Mouse (Mus musculus) heart, postnatal 4 days (tissue): ENCODE results near the gene Zbtb7b. TPM values are rescaled to one million over a fixed set of nuclear protein-coding genes. Genes with fewer than 3 reads are reported as not detected.
A peak's percentile ranks its signal among the peaks of the same experiment; 100 is the strongest.

ENCODE experiments used
- DNase-seq: peaks from one replicate; pipeline ENCODE4 v3.0.0; 2021
- total RNA-seq, 2 experiments: library from RNA; stranded (reverse); gene quantifications; 2 replicates each; pipeline ENCODE4 v1.2.3; 2021

Zbtb7b gene
- total RNA-seq, 2 experiments from 2014 or later = 13.8 to 15.1 TPM

DNA sequence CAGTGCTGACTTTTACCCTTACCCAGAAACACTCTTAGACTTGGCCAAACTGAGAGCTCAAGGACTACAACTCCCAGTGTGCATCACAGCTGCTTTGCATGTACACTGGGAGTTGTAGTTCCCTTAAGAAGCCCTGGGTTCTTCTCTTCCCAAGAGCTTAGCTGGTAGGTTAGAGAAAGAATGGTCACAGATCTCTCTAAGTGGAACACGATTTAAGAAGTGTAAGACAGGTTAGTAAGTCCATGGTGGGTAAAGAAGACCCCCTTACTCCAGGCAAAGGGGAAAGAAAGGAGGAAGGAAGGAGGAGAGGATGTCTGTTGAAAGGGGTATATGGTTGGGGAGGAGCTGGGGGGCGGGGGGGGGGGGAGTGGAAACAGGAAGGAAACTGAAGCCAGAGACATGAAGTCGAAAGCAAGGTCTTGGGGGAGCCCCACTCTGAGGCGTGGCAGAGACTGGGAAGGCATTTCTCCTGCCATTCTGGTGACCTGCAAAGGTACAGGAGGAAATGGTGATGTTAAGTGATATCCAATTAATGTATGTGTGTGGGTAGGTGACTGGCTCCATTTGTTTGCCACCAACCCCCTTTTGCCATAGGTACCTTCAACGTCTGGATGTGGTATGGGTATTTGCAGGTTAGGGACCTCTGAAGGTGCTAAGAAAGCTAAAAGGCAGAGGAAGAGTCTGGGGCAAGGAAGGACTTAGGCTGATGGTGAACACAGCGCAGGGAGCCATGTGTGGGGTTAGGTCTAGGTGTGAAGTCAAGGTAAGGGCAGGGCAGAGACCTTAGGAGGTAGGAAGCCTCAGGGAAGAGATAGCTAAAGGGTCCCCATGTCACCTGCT, 5.5 kb downstream of the Zbtb7b start:
- DNase-seq = no peak

DNA sequence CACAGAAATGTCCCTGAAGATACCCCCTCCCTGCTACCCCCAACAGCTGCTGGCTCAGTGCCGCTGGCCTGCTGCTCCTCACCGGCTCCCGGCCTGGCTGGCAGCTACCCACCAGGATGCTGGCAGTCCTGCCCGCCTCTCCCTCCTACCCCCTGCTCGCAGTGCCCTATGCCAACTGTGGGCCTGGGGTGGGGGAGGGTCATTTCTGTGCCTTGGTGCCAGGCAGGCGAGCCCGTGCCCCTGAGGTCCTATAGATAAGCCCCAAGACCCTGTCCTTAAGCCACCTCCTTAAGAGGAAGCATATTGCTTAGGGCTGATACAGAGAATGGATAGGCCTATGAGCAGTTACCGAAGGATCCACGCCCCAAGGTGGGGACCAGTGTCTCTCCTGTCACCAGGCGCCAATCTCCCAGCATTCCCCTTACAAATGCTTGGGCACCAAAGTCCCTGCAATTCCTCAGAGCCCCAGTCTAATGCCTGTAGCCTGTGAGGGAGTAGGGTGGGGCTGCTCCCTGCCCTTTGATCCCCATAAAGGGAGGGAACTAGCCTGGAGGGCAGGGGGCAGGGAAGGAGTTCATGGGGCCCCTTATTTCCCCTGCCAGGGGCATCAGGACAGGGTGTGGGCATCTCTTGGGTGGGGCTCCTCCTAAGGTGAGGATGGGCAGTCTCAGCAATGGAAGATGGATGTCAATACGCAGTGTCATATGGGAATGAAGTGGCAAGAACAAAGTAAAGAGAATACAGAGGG, 6.3 kb downstream of the Zbtb7b start:
- peak; percentile 83 for DNase-seq

DNA sequence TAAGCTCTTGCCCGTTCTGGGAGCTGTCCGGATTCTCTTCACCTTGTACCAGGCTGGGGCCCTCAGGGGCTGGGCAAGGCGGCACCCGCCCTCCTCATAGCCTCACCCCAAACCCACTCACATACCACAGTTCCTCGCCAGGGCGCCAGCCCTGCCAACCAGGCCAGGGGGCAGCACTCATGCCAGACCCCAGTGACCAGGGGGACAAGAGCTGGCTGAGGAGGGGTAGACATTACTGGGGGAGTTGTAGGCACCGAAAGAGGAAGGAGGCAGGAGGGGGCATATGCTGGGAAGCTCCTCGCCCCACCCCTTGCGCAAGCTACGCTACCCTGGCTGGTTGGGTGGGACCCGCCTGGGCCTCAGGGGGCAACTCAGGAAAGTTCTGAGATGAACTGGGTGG, 6.9 kb downstream of the Zbtb7b start:
- DNase-seq = no peak

DNA sequence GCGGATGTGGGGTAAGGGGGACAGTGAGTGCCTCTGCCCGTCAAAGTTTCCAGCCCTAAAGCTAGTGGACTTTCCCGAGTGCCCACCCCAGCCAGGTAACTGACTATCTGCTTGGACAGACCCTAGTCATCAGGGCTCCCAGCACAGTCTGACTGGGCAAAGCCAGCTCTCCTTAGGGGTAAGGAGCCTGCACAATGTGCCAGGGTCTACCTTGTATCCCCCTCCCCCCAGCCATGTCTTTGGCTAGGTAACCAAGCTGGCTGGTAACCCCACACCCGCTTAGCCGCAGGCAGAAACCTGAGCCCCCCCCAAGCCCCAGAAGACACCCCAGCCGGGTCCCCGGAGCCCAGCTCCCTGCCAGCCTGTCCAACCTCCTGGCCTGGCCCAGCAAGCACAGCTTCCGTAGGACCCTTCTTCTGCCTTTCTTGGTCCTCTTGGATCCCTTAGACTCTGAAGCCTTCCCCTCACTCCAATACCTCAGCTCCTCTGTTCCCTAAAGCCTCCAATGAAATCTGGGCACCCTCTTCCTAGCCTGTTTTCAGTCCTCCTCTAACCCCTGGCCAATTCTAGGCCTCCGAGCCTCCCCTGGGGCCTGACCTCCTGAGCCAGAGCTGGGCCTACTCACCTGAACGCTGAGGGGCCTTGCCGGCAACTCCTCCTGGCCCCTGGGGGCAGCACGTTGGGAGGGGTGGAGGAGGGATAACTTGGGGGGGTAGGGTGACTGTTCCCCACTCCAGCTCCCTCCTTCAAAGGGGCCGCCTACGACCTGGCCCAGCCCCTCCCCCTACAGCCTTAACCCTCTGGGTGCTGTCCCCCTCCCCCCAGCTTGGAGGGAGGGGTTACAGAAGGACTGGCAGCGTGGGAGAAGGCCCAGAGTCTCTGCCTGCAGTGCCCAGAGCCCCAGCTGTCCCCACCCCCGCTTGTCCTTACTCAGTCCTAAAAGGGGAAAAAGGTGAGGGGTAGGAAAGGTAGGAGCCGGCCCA, 7.8 kb downstream of the Zbtb7b start:
- DNase-seq = no peak

DNA sequence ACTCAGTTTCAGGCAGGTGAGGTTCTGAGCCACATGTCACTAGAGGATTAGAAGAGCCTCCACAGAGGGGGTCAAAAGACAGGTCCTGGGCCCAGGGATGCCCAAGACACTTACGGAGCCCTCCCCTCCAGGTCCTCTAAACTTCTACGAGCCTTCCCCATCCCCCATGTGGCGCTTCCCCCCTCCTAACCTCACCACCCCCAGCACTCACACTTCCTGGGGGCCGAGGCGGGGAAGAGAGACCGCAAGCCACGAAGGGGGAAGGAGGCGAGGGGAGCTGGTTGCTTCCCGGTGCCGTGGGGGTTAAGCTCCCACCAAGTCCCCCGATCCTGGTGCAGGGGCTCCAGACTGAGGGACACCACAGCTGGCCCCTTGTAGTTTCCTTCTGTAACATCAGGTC, 9.1 kb downstream of the Zbtb7b start:
- DNase-seq = no peak

DNA sequence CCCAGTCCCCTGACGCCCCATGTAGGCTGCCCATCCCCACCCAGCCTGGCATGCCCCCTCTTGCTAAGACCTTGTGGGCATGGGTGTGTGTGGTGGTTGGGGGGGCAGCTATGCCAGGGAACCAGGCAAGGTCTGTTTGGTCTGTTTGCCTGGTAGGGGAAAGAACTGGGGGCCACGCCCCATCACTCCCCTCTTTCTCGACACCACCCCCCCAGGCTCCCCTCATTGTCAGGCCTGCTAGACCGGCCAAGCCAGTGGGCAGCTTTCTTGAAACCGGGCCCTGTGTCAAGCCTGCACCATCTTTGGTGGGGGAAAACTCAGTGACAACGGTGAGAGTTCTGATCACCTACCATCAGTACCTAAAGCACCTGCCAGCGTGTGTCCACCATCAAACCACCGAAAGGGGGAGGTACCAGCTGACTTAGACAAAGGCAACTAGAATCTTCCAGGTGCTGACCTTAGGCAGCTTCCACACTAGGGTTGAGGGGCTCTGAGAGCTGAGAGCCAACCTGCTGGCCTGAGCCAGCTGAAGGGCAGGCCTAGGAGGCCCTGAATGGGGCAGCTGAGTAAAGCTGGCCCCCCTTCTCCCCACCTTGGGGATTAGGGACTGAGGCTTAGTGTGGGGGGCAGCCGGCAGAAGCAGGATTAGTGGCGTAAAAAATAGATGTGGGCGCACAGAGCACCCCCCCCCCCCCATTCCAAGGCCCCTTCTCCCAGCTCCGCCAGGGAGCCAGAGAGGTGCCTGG, 10.1 kb downstream of the Zbtb7b start:
- no peak for DNase-seq

DNA sequence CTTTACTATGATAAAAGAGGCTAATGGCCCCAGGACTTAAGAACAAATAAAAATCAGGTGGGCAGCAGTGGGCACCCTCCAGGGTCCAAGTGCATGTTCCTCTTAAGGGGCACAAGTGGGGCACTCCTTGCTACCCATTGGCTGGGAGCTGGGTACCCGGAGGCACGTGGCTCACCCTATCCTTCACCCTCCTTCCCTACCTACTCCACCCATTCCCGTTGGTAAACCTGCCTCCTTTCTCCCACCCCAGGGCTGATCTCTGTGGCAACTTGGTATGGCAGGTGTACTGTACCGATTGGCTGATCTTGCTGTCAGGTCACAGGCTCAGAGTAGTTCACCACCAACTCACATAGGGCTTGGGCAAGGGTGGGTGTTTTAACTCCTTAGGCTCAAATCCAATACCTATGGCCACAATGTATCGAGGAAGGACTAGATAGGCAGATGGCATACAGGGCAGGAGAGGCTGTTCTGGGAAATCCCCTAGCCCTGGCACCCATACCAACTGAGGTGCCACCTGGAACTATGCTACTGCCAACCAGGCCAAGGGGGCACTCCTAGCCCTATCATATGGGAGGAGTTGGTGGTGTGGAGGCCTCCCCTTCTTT, 10.8 kb downstream of the Zbtb7b start:
- no peak for DNase-seq

DNA sequence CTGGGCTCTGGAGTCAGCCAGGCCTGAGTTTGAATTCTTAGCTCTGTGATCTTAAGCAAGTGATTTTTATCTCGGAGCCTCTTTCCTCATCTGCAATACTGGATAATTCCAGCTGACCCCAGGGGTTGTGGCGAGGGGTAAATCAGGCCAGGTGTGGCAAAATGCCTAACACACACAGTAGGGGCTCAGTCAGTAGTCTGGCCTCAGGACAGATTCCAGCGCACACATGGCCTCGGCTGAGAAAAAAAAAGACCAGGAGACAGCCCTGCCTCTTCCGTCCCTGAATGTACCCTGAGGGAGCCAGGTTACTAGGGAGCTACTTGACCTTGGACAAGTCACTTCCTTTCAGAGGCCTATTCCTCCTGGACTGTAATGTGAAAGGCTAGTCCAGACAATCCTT, 11.6 kb downstream of the Zbtb7b start:
- DNase-seq = no peak

DNA sequence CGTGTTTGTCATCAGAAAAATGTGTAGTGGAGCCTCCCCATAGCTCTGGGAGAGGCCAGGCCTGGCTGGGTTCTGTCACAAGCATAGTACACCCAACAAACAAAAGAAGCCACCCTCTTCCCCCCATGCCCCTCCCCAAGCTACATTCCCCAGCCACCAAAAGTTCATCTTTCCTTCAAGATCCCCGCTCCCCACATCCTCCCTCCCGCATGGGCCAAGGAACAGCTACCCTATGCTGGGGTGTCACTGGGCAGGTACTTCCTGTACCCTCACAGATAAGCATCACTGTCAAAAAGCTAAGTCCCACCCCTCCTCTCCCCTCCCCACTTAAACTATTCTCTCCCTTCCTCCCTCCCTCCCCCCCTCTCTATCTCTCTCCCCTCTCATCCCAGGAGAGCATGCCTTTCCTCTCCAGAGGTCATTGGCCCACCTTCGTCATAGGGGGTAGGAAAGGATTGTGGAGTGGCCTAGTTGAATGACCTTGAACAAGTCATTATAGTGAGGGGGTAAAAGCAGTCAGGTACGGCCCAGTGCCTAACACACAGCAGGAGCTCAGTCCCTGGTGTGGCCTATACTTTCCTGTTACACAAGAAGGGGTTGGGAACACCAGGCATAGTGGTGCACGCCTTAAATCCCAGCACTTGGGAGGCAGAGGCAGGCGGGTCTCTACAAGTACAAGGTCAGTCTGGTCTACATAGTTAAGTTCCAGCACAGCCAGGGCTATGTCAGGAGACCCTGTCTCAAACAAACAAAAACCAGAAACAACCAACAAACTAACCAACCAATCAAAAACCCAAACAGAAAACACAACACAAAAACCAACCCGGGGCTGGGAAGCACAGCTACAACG, 12.3 kb downstream of the Zbtb7b start:
- no peak for DNase-seq

DNA sequence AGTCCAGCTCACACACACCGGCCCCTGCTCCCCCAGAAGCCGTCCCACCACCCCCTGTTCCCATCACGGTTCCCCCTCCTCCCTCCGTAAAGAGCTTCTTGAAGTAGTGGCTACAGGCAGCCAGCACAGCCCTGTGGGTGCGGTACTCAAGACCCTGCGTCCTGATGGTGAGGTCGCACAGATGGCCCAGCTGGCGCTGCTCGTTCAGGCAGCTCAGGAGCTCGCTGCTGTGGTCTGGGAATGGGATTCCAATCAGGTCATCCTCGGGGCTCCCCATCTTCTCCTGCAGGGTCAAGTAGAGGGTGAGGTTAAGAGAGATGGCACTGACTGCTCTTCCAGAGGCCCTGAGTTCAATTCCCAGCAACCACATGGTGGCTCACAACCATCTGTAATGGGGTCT, 13.3 kb downstream of the Zbtb7b start:
- DNase-seq = no peak

DNA sequence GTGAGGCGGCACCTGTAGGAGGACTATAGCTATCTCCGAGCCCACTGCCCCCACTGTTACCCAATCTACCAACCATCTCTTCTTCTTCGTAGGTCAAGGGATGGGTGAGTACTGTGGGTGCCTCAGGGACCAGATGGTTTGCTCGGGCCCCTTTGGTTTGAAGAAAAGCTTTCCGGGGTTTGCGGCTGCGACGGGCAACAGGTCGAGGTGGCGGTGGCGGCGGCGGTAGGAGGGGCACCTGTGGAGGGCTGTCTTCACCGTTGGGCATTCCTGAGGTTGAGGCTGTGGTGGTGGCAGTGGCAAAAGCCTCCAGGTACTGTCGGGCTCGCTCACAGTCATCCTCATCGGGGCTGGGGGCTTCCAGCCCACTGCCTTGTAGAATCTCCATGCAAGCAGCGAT, 13.9 kb downstream of the Zbtb7b start:
- DNase-seq = no peak

DNA sequence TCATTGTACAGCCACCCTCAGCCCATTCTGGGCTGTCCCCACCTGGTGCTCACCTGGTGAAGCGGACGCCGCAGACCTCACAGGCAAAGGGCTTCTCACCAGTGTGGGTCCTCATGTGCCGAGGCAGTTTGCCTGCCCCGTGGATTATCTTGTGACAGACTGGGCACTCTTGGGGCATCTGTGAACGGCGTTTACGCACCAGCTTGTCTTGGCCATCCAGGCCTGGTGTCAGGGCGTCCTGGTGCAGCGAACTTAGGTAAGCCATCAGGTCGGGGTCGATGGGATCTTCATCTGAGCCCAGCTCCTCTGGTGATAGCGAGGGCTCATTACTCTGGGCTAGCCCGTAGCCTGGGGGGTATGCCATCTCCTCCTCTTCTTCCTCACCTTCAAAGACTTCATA, 14.3 kb downstream of the Zbtb7b start:
- DNase-seq = no peak

DNA sequence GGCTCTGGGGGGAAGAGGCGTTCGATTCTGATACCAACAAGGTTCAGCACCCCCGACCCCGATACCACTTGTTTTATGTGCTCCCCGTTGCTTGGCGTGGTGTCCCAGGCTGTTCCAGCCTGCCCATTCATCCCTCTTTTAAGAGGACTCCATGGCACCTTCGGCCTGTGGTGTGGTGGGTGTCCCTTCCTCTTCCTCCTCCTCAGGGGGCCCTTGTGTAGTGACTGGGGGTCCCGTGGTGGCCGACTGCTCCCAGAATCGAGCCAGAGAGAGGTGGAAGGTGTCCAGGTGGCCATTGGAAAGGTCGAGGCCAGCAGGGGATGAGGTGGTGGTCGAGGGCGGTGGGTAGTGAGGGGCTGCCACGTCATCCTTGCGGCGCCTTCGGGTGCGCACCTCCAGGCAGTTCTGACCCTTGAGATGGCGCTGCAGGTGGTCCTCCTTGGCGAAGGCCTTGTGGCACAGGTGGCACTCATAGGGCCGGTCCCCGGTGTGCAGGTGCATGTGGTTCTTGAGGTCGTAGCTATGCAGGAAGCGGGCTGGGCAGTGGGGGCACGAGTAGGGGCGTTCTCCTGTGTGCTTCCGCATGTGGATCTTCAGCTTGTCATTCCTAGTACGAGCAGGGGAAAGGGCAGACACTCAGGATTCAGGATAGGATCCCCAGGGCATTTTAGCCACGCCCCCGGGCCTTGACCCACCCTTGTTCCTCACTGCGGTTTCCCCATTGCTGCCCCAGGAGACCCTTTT, 15.0 kb downstream of the Zbtb7b start:
- DNase-seq = no peak

DNA sequence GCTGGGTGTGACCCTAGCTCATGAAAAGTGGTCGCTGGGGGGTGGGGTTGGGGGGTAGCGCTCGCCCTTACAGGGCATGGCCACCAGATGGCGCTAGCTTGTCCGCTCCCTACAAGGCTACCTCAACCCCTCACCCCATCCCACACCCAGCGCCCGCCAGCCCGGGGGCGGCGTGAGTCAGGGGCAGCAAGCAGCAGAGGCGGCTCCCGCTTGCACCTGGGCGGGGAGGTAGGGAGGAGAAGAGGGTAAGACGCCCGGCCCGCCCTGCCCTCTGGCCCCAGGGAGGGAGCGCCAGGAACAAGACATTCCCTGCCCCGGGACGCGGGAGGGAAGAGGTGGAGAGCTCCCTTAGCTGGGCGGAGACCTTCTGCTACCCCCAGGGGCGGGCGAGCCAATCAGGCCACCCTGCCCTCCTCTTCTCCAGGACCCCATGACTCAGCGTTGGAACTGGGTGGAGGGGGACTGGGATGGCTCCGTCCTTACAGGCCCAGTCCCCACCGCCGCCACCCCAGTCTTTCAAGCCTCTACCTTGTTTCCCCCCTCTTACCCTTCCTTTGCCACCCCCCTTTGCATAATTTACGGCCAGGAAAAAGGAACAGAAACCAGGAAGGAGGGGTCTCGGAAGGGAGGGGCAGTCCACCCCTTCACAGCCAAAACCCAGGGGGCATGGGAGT, 16.0 kb downstream of the Zbtb7b start:
- DNase-seq = peak; percentile 84

DNA sequence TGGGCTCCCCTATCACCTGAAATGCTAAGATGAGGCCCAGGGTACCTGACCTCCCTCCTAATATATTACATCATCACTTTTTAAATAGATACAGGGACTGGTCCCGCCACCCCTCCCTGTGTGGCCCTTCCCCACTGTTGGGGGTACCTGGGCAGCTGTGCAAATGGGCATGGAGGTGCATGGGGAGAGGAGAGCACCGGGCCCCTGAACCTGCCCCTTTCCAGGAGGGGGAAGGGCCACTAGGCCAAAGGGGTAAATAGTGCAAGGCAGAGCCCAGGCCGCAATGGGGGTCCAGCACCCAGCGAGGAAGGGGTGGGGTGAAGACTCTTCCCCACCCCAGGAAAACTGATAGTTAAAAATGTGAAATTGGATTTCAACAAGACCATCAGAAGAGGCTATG, 16.7 kb downstream of the Zbtb7b start:
- no peak for DNase-seq

DNA sequence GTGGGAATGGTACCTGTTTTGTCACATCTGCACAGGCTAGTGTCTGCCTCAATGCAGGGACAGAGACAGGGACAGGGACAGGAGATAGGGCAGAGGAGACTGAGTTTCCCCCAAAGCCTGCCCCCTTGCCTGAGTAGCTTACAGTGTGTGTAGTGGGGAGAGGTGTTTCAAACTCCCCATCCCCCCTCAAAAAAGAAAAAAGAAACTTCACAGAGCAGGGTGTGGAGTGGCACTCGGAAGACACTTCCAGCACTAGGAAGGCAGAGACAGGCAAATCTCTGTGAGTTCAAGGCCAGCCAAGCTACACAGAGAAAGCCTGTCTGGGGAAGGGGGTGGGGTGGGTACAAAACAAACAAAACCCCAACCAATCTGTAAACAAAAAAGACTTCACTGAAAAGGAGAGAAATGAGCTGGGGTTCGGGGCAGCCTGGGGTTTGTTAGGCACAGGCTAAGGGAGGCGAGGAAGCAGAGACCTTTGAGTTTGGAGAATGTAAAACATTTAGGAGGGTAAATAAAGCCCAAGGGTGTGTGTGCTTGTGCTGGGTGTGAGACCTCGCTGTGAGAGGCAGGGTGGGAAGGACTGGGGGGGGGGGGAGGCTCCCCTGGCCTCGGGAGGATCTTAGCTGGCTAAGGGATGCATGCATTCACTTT, 20.9 kb downstream of the Zbtb7b start:
- DNase-seq = no peak

DNA sequence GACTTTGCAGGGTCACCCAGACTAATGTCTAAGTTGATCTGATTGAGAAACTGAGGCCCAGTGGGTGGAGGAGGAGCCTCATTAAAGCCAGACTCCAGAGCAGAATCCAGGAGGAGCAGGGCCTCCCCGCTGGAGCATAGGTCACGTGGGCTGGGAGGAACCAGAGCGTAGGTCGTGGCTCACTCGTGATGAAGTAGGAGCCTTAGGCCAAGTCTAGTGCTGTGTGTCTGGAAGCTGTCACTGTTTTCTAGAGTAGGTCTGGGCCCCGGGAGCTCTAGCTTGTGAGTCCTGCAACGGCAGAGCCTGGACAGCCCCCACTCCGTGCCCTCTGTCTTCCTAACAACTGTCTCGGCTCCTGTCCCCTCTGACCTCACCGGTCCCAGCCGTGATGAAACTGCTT, 27.2 kb downstream of the Zbtb7b start:
- DNase-seq = no peak
